Mouse (Mus musculus) midbrain, embryonic 14.5 days (tissue): ENCODE measurements at regions not wholly inside any gene's neighbourhood (a gene's known extent, or its start where the extent isn't known, plus 50 kb on each side); places are given as distances from the start of the nearest gene placed in this dataset.

ENCODE experiments used
- ATAC-seq: fragments of 200-750 bp; cut with Nextera tagmentation; 2 replicates; pipeline ENCODE4 v1.8.0; 2017; ENCODE audit warnings: moderate number of reproducible peaks, moderate library complexity; ENCODE audit not compliant: low FRiP score, low TSS enrichment
- DNase-seq: peaks from one replicate; pipeline ENCODE4 v3.0.0-alpha.2; 2015
- H3K27ac ChIP-seq: fragments of 300-500 bp; sonication (generic); replicated peaks from 2 replicates; pipeline ENCODE4 v1.5.1; 2014; ENCODE audit warnings: mild to moderate bottlenecking, low read depth, low read length, moderate library complexity
- H3K27me3 ChIP-seq: fragments of 300-500 bp; sonication (generic); 2 replicates; pipeline ENCODE4 v1.6.1; 2014; ENCODE audit warnings: low read length, control low read depth, mixed read lengths; ENCODE audit not compliant: control insufficient read depth, insufficient read depth
- H3K36me3 ChIP-seq: fragments of 300-500 bp; sonication (generic); 2 replicates; pipeline ENCODE4 v1.6.1; 2014; ENCODE audit warnings: low read length, control low read depth; ENCODE audit not compliant: control insufficient read depth, insufficient read depth
- H3K4me1 ChIP-seq: fragments of 300-500 bp; sonication (generic); 2 replicates; pipeline ENCODE4 v1.6.1; 2014; ENCODE audit warnings: mild to moderate bottlenecking, antibody characterized with exemption, low read length, control low read depth; ENCODE audit not compliant: control insufficient read depth, insufficient read depth
- H3K4me2 ChIP-seq: fragments of 300-500 bp; sonication (generic); 2 replicates; pipeline ENCODE4 v1.6.1; 2014; ENCODE audit warnings: mild to moderate bottlenecking, low read length, moderate library complexity
- H3K4me3 ChIP-seq: fragments of 300-500 bp; sonication (generic); replicated peaks from 2 replicates; pipeline ENCODE4 v1.5.1; 2014; ENCODE audit warnings: low read depth, low read length
- H3K9ac ChIP-seq: fragments of 300-500 bp; sonication (generic); replicated peaks from 2 replicates; pipeline ENCODE4 v1.6.1; 2014; ENCODE audit warnings: mild to moderate bottlenecking, low read length, moderate library complexity
- H3K9me3 ChIP-seq: fragments of 300-500 bp; sonication (generic); 2 replicates; pipeline ENCODE4 v1.6.1; 2016; ENCODE audit warnings: low read length, control low read depth, mixed read lengths; ENCODE audit not compliant: control insufficient read depth
- WGBS: fragments of 180-500 bp; shearing (Covaris S2); extraction: QIAGEN DNeasy Blood & Tissue Kit; methylation state at CpG from one replicate; pipeline ENCODE4 v1.1.7; 2014; 5-methylcytosine and 5-hydroxymethylcytosine counted together

- DNase-seq (no peak), ATAC-seq (no peak)
- H3K4me1 ChIP-seq, result no peaks in the 10 kb centered on the region
- H3K36me3 ChIP-seq, result no peaks in the 10 kb centered on the region
- H3K9me3 ChIP-seq, result no peaks in the 10 kb centered on the region
- H3K27ac ChIP-seq, result no peak overlapping the region
- no peak overlapping the region for H3K9ac ChIP-seq
- no peak overlapping the region for H3K4me2 ChIP-seq
- H3K27me3 ChIP-seq, result no peaks in the 10 kb centered on the region
- WGBS, result 80% methylated on average over 3 of the region's 3 CpGs
- H3K4me3 ChIP-seq, result no peak overlapping the region
Measured at GRCm38 (mm10) chr8:34535434-34535833, 423.9 kb upstream of the Gm10131 start.

GRCm38 (mm10) chr8:34533421-34533820 lies 421.9 kb upstream of the Gm10131 start:
- H3K4me3 ChIP-seq, result no peak overlapping the region
- DNase-seq (no peak), ATAC-seq (no peak)
- no peaks in the 10 kb centered on the region for H3K4me1 ChIP-seq
- no peaks in the 10 kb centered on the region for H3K9me3 ChIP-seq
- no peaks in the 10 kb centered on the region for H3K27me3 ChIP-seq
- 89% methylated on average over 4 of the region's 4 CpGs for WGBS
- H3K27ac ChIP-seq, result no peak overlapping the region
- no peaks in the 10 kb centered on the region for H3K36me3 ChIP-seq
- H3K9ac ChIP-seq, result no peak overlapping the region
- no peak overlapping the region for H3K4me2 ChIP-seq

GRCm38 (mm10) chr8:34530896-34531679 lies 419.6 kb upstream of the Gm10131 start:
- Histone ChIP-seq H3K9ac (no peak overlapping the region), H3K36me3 (no peaks in the 10 kb centered on the region), H3K9me3 (no peaks in the 10 kb centered on the region), H3K4me3 (no peak overlapping the region), H3K4me1 (no peaks in the 10 kb centered on the region), H3K27ac (no peak overlapping the region), H3K27me3 (no peaks in the 10 kb centered on the region), H3K4me2 (no peak overlapping the region)
- DNase-seq, result no peak
- WGBS, result 84% methylated on average over 11 of the region's 11 CpGs
- ATAC-seq, result no peak

- ATAC-seq (no peak), DNase-seq (no peak)
- H3K4me3 ChIP-seq, result no peak overlapping the region
- no peaks in the 10 kb centered on the region for H3K9me3 ChIP-seq
- no peaks in the 10 kb centered on the region for H3K36me3 ChIP-seq
- no peaks in the 10 kb centered on the region for H3K27me3 ChIP-seq
- H3K4me2 ChIP-seq, result no peak overlapping the region
- no peak overlapping the region for H3K27ac ChIP-seq
- no peak overlapping the region for H3K9ac ChIP-seq
- WGBS, result 89% methylated on average over 5 of the region's 5 CpGs
- no peaks in the 10 kb centered on the region for H3K4me1 ChIP-seq
Measured at GRCm38 (mm10) chr8:34530046-34530445, 418.5 kb upstream of the Gm10131 start.

- no peak for ATAC-seq
- Histone ChIP-seq H3K4me2 (no peak overlapping the region), H3K36me3 (no peaks in the 10 kb centered on the region), H3K27ac (no peak overlapping the region), H3K9me3 (no peaks in the 10 kb centered on the region), H3K4me3 (no peak overlapping the region), H3K27me3 (no peaks in the 10 kb centered on the region), H3K4me1 (no peaks in the 10 kb centered on the region), H3K9ac (no peak overlapping the region)
- no peak for DNase-seq
- WGBS, result 83% methylated on average over 1 of the region's 1 CpGs
Measured at GRCm38 (mm10) chr8:34529452-34529851, 417.9 kb upstream of the Gm10131 start.

DNA sequence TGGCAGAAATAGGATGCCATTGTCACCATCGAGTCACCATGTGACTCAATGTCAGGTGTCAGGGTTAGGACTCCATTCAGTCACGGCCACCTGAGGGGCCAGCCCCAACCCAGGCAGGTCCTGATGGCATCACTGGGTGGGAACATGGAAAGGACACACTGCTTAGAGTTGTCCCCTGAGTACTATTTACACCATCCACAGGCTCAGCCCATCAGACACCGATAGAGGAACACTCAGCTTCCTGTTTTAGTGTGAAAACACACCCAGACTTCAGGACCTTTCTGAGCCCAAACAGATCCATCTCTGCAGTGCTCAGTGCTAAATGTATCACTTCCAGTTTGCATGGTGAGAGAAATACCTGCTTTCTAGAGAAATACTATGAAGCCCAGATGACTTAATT lies 416.7 kb upstream of the Gm10131 start:
- no peak for ATAC-seq

GRCm38 (mm10) chr8:34525231-34525630 lies 413.7 kb upstream of the Gm10131 start:
- ATAC-seq, result no peak
- Histone ChIP-seq H3K27me3 (no peaks in the 10 kb centered on the region), H3K4me1 (no peaks in the 10 kb centered on the region), H3K4me3 (no peak overlapping the region), H3K27ac (0 out of 2 replicates have a peak overlapping the region, but pooled peaks have one; percentile 37), H3K36me3 (no peaks in the 10 kb centered on the region), H3K9me3 (no peaks in the 10 kb centered on the region), H3K4me2 (no peak overlapping the region), H3K9ac (no peak overlapping the region)
- no peak for DNase-seq
- WGBS, result 48% methylated on average over 4 of the region's 4 CpGs

More for the DNA sequence above, 416.7 kb upstream of the Gm10131 start:
- H3K27ac ChIP-seq, result no peak overlapping the region
- H3K9me3 ChIP-seq, result no peaks in the 10 kb centered on the region
- H3K4me2 ChIP-seq, result no peak overlapping the region
- H3K9ac ChIP-seq, result no peak overlapping the region
- no peak for DNase-seq
- no peaks in the 10 kb centered on the region for H3K4me1 ChIP-seq
- no peak overlapping the region for H3K4me3 ChIP-seq
- H3K36me3 ChIP-seq, result no peaks in the 10 kb centered on the region
- no peaks in the 10 kb centered on the region for H3K27me3 ChIP-seq
- WGBS, result 90% methylated on average over 3 of the region's 3 CpGs

- no peak overlapping the region for H3K4me2 ChIP-seq
- DNase-seq, result no peak
- ATAC-seq, result no peak
- H3K27me3 ChIP-seq, result no peaks in the 10 kb centered on the region
- H3K4me1 ChIP-seq, result no peaks in the 10 kb centered on the region
- no peak overlapping the region for H3K9ac ChIP-seq
- 88% methylated on average over 3 of the region's 3 CpGs for WGBS
- no peaks in the 10 kb centered on the region for H3K9me3 ChIP-seq
- no peak overlapping the region for H3K4me3 ChIP-seq
- H3K27ac ChIP-seq, result no peak overlapping the region
- no peaks in the 10 kb centered on the region for H3K36me3 ChIP-seq
Measured at GRCm38 (mm10) chr8:34523849-34524248, 412.3 kb upstream of the Gm10131 start.

DNA sequence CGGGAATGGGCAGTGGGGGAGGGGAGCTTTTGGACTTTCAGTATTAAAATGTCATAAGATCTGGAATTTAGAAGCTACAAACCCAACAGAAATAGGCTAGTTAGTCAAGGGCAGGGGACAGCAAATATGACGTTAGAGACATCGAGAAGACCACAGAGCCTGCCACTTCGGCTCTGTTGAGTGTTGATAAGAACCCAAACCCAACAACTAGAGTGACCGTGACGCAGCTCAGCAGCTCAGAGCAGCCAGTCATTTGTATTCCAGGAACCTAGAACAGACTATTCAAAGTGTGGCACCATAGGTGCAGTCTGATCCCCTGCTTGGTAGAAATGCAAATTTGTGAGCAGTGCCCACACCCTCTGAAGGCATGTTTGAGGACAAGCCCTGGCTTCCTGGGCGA lies 409.8 kb upstream of the Gm10131 start:
- no peaks in the 10 kb centered on the region for H3K9me3 ChIP-seq
- ATAC-seq, result no peak
- WGBS, result 86% methylated on average over 7 of the region's 7 CpGs

More for the DNA sequence above, 409.8 kb upstream of the Gm10131 start:
- Histone ChIP-seq H3K4me1 (no peaks in the 10 kb centered on the region), H3K36me3 (no peaks in the 10 kb centered on the region), H3K9ac (no peak overlapping the region), H3K27ac (no peak overlapping the region), H3K27me3 (no peaks in the 10 kb centered on the region), H3K4me3 (no peak overlapping the region), H3K4me2 (no peak overlapping the region)
- DNase-seq, result no peak
